Mouse (Mus musculus): ENCODE data around the gene Slc25a1. TPM values are rescaled to one million over a fixed set of nuclear protein-coding genes. Genes with fewer than 3 reads are reported as not detected.

Slc25a1 gene
- polyA plus RNA-seq, 1 experiment from 2014 or later, result 145 TPM

DNA sequence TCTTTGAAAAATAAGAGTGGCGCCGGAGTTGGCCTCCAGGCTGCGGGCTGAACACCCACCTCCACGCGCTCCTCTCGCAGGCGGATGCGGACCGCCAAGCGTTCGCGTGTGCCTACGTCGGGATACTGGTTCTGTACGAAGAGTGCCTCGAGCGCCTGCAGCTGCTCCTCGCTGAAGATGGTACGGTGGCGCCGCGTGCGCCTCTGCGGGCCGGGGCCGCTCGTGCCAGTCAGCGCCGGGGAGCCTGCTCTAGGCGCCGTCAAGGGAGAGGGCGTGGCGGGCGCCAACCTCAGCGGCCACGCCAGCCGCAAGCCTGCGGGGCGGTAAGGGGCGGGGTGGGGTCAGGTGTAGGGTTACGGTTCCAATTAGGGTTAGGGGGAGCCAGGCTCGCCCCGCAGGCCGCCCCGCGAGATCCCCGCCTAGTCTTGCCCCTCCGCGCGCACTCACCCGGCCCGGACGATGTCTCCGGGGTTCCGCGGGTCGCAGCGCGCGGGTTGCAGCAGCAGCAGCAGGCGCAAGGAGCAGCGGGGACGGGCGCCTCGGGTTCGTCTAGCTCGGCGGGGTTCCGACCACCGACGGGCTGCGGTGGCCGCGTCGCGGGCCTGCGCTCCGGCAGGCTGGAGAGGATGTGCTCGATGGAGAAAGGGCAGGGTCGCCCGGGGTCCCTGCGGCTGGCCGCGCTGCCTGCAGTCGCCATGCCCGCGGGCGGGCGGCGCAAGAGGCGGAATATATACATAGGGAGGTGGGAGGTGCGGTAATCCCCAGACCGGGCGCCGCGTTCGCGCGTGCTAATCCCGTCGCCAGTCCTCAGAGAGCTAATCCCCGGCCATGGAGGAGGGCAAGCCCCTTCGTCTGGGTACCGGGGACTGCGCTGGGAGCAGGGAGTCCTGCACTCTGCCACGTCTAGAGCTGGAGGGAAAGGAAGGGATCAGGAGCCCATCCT is 13.4 kb downstream of the Slc25a1 start, which contains the start of gene Gsc2:
Gsc2 (minus strand) TSS at position 753 of the 943 bp plus-strand sequence.
- Histone ChIP-seq H3K4me3 (peak within 1 kb of the TSS; percentile 30), H3K4me2 (replicated peaks) (peak within 1 kb of the TSS; percentile 44), H3K27ac (replicated peaks) (no peak within 1 kb of the TSS), H3K36me3 (no peaks in the 10 kb centered on the region), H3K9me3 (no peaks in the 10 kb centered on the region), H3K4me1 (peaks cover 21% of the 10 kb centered on the region), H3K27me3 (peaks cover 72% of the 10 kb centered on the region), H3K9ac (replicated peaks) (peak within 1 kb of the TSS; percentile 2; the same call in 1 of the 2 replicates)
- WGBS, result under 1% methylated on average over 106 of the region's 106 CpGs
- ATAC-seq (replicated peaks), result no peak

- H3K27ac ChIP-seq (replicated peaks), result peak within 1 kb of the TSS; percentile 73
- no peaks in the 10 kb centered on the region for H3K9me3 ChIP-seq
- H3K4me1 ChIP-seq, result peaks cover 21% of the 10 kb centered on the region
- peaks cover 46% of the 10 kb centered on the region for H3K27me3 ChIP-seq
- H3K4me2 ChIP-seq (replicated peaks), result peak within 1 kb of the TSS; percentile 77
- WGBS, result under 1% methylated on average over 35 of the region's 35 CpGs
- peak within 1 kb of the TSS; percentile 72 for H3K9ac ChIP-seq (replicated peaks)
- peak; percentile 95 for ATAC-seq (replicated peaks)
- peak within 1 kb of the TSS; percentile 72 for H3K4me3 ChIP-seq
- peaks cover 33% of the 10 kb centered on the region for H3K36me3 ChIP-seq
These were observed 16.9 kb downstream of the Slc25a1 start, which contains the start of gene Ess2 for GRCm38 (mm10) chr16:17911052-17911595. Ess2 (minus strand) TSS chr16:17911348.

DNA sequence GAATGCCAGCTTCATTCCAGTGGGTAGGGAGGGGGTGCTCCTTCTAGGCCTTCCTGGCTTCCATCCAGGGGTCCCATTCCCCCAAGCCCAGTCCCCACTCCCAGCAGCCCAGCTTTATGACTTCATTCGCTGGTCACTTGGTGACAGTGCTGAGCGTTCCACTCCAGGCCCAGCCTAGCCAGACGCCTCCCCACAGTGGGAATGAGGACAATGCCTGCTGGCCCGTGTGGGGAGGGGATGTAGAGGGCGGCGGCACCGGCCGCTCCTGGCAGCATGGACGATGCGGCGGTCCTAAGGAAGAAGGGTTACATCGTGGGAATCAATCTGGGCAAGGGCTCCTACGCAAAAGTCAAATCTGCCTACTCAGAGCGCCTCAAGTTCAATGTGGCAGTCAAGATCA is 29.6 kb downstream of the Slc25a1 start, which contains the start of the genes Dgcr2 and Tssk2:
Dgcr2 (minus strand) TSS at position 101 of the 400 bp plus-strand sequence.
Tssk2 (plus strand) TSS at position 176 of the 400 bp plus-strand sequence.
- Histone ChIP-seq H3K27me3 (no peaks in the 10 kb centered on the region), H3K36me3 (peaks cover 50% of the 10 kb centered on the region), H3K4me3 (no peak within 1 kb of the TSS), H3K9ac (replicated peaks) (no peak within 1 kb of the TSS), H3K27ac (replicated peaks) (no peak within 1 kb of the TSS), H3K4me1 (no peaks in the 10 kb centered on the region), H3K4me2 (replicated peaks) (no peak within 1 kb of the TSS), H3K9me3 (no peaks in the 10 kb centered on the region)
- ATAC-seq (replicated peaks), result no peak
- WGBS, result 91% methylated on average over 14 of the region's 14 CpGs

GRCm38 (mm10) chr16:17896091-17896490 is 31.9 kb downstream of the Slc25a1 start:
- Histone ChIP-seq H3K9me3 (no peaks in the 10 kb centered on the region), H3K4me3 (no peak overlapping the region), H3K27me3 (no peaks in the 10 kb centered on the region), H3K4me2 (replicated peaks) (no peak overlapping the region), H3K4me1 (peaks cover 10% of the 10 kb centered on the region), H3K27ac (replicated peaks) (no peak overlapping the region), H3K36me3 (peaks cover 26% of the 10 kb centered on the region), H3K9ac (replicated peaks) (no peak overlapping the region)
- no peak for ATAC-seq (replicated peaks)

GRCm38 (mm10) chr16:17893923-17894322 is 34.1 kb downstream of the Slc25a1 start, which contains the start of gene Tssk1:
Tssk1 (plus strand) TSS chr16:17894223.
- peaks cover 27% of the 10 kb centered on the region for H3K4me1 ChIP-seq
- H3K4me3 ChIP-seq, result no peak within 1 kb of the TSS
- H3K36me3 ChIP-seq, result peaks cover 8% of the 10 kb centered on the region; the same call in 1 of the 2 replicates
- no peak within 1 kb of the TSS for H3K27ac ChIP-seq (replicated peaks)
- no peak within 1 kb of the TSS for H3K9ac ChIP-seq (replicated peaks)
- H3K27me3 ChIP-seq, result no peaks in the 10 kb centered on the region
- no peaks in the 10 kb centered on the region for H3K9me3 ChIP-seq
- 77% methylated on average over 2 of the region's 2 CpGs for WGBS
- H3K4me2 ChIP-seq (replicated peaks), result no peak within 1 kb of the TSS
- ATAC-seq (replicated peaks), result no peak

GRCm38 (mm10) chr16:17892606-17893005 is 35.4 kb downstream of the Slc25a1 start:
- Histone ChIP-seq H3K4me3 (no peak overlapping the region), H3K36me3 (no peaks in the 10 kb centered on the region), H3K27ac (replicated peaks) (0 out of 2 replicates have a peak overlapping the region, but pooled peaks have one; percentile 51), H3K9ac (replicated peaks) (no peak overlapping the region), H3K27me3 (no peaks in the 10 kb centered on the region), H3K9me3 (no peaks in the 10 kb centered on the region), H3K4me2 (replicated peaks) (no peak overlapping the region), H3K4me1 (peaks cover 27% of the 10 kb centered on the region)
- WGBS, result 43% methylated on average over 3 of the region's 3 CpGs
- ATAC-seq (replicated peaks), result no peak

- Histone ChIP-seq H3K9me3 (no peaks in the 10 kb centered on the region), H3K9ac (replicated peaks) (peak within 1 kb of the TSS; percentile 100), H3K4me2 (replicated peaks) (peak within 1 kb of the TSS; percentile 84), H3K27me3 (no peaks in the 10 kb centered on the region), H3K4me1 (peaks cover 27% of the 10 kb centered on the region), H3K4me3 (peak within 1 kb of the TSS; percentile 96), H3K36me3 (no peaks in the 10 kb centered on the region), H3K27ac (replicated peaks) (peak within 1 kb of the TSS; percentile 96)
- ATAC-seq (replicated peaks), result peak; percentile 97
- WGBS, result under 1% methylated on average over 38 of the region's 38 CpGs
These were observed 36.5 kb downstream of the Slc25a1 start, which contains the start of gene Gm20518 for GRCm38 (mm10) chr16:17891567-17891959. Gm20518 (minus strand) TSS chr16:17891671.

DNA sequence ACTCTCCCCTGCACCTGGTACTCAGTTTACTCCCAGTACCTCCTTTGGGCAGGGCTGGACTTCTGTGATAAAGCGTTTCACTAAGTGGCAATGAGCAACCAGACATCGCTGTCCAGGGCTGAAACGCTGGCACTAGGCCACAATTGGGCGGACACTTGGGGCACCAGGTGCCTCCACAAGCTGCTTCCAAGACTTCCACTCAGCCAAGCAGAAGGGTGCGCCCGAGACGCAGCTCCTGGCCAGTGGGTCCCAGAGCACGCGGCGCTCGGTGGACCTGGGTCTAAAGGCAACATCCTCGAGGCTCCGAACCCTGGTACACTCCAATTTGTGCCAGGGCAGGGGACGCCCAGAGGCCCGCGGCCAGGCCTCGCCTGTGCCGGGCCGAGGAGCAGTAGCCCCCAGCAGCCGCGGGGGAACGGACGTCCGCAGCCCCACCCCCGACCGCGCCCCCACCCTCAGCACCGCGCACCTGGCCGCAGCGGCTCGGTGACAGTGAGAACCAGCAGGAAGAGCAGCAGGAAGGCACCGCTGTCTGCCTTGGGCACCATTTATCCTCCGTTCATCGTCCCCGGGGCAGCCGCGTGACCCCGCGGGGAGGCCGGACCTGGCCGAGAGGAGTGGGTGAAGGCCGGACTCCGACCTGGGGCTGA is 37.0 kb downstream of the Slc25a1 start:
- under 1% methylated on average over 43 of the region's 44 CpGs for WGBS
- Histone ChIP-seq H3K4me2 (replicated peaks) (peak overlapping the region; percentile 84), H3K9me3 (no peaks in the 10 kb centered on the region), H3K4me3 (peak overlapping the region; percentile 96), H3K27me3 (no peaks in the 10 kb centered on the region), H3K9ac (replicated peaks) (peak overlapping the region; percentile 100), H3K27ac (replicated peaks) (peak overlapping the region; percentile 96), H3K4me1 (peaks cover 27% of the 10 kb centered on the region), H3K36me3 (no peaks in the 10 kb centered on the region)
- peak; percentile 71 for ATAC-seq (replicated peaks)

DNA sequence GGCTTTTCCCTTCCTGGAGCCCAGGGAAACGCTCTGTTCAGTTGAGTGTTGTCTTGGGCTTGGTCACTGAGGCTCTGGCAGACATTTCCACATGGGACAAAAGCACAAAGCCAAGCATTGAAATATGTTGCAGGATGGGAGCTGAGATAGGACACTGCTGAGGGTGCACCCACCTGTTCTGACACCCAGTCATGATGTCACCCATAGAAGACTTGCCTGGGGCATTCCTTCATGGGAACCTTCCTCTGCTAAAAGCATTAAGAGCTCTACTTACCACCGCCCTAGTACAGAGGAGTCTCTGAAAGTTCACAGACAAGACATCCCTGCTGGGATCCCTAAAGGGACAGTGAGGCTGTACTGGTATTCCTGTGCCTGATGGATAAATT is 37.7 kb downstream of the Slc25a1 start:
- peaks cover 27% of the 10 kb centered on the region for H3K4me1 ChIP-seq
- ATAC-seq (replicated peaks), result no peak
- H3K27ac ChIP-seq (replicated peaks), result peak overlapping the region; percentile 96; the same call in 1 of the 2 replicates
- H3K4me2 ChIP-seq (replicated peaks), result peak overlapping the region; percentile 84
- peak overlapping the region; percentile 100 for H3K9ac ChIP-seq (replicated peaks)
- H3K27me3 ChIP-seq, result no peaks in the 10 kb centered on the region
- no peaks in the 10 kb centered on the region for H3K9me3 ChIP-seq
- H3K36me3 ChIP-seq, result no peaks in the 10 kb centered on the region
- peak overlapping the region; percentile 96 for H3K4me3 ChIP-seq
- 45% methylated on average over 2 of the region's 2 CpGs for WGBS

GRCm38 (mm10) chr16:17889689-17890341 is 38.2 kb downstream of the Slc25a1 start:
- peaks cover 27% of the 10 kb centered on the region for H3K4me1 ChIP-seq
- no peak for ATAC-seq (replicated peaks)
- peak overlapping the region; percentile 84 for H3K4me2 ChIP-seq (replicated peaks)
- no peaks in the 10 kb centered on the region for H3K36me3 ChIP-seq
- WGBS, result 81% methylated on average over 6 of the region's 6 CpGs
- peak overlapping the region; percentile 96 for H3K4me3 ChIP-seq
- no peaks in the 10 kb centered on the region for H3K27me3 ChIP-seq
- peak overlapping the region; percentile 100 for H3K9ac ChIP-seq (replicated peaks)
- no peaks in the 10 kb centered on the region for H3K9me3 ChIP-seq
- no peak overlapping the region for H3K27ac ChIP-seq (replicated peaks)

DNA sequence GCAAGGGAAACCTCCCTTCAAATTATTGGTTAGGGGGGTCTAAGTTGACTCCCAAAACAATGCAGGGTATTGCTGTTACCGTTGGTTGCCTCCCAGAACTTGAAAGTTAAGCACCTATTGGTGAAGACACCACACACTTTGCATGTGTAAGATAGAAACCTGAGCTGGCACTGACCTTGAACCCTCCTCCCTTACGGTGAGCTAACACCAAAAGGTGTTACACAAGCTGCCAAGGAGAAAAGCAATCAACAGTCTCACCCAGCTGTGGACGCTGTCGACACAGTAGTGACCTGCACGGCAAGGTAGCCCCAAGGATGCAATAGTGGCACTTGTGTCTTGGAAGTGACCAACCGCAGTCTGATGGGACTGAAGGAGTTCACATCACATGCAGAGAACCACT is 43.9 kb downstream of the Slc25a1 start:
- H3K27ac ChIP-seq (replicated peaks), result no peak overlapping the region
- WGBS, result 90% methylated on average over 6 of the region's 6 CpGs
- H3K4me2 ChIP-seq (replicated peaks), result no peak overlapping the region

More for the DNA sequence above, 43.9 kb downstream of the Slc25a1 start:
- H3K4me1 ChIP-seq, result no peaks in the 10 kb centered on the region
- H3K27me3 ChIP-seq, result no peaks in the 10 kb centered on the region
- no peaks in the 10 kb centered on the region; the same call in 1 of the 2 replicates for H3K36me3 ChIP-seq
- no peaks in the 10 kb centered on the region for H3K9me3 ChIP-seq
- ATAC-seq (replicated peaks), result no peak
- H3K9ac ChIP-seq (replicated peaks), result no peak overlapping the region
- no peak overlapping the region for H3K4me3 ChIP-seq

All from forebrain, embryonic 15.5 days (tissue).